Mouse (Mus musculus): ENCODE data around the gene Mipol1.

Gene Mipol1

DNA sequence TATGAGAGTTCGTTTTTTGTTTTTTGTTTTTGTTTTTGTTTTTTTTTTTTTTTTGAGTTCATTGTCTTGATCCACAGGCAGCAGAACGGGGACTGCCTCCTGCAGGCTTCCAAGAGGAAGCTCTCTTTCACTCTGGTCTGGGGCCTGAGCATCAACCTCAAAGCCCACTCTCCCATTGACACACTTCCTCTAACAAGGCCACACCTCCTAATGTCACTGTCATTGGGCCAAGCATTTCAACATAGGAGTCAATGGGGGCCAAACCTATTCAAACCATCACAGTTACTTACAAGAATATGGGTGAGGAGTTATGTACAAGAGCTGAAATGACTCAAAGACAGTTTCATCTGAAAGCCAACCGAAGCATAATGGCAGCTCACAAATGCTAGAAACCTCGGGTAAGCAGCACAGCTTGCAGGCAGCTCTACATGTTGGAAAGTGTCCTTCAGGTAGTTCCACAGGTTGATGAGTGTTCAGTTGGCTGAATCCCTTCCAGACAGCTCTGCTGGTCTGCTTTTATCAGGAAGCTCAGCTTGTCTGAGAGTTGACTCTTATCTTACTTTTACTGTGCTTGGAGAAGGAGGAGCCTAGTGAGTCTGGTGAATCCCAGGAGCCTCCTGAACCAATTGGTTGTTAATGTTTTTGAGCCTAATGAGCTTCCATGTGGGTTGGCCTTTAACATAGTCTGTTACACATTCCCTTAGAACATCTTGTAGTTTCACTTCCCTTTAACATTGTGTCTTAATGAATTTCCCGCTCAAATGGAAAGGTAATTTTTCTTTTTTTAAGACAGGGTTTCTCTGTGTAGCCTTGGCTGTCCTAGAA is 13.7 kb downstream of the Mipol1 start:
- DNase-seq = no peak

DNA sequence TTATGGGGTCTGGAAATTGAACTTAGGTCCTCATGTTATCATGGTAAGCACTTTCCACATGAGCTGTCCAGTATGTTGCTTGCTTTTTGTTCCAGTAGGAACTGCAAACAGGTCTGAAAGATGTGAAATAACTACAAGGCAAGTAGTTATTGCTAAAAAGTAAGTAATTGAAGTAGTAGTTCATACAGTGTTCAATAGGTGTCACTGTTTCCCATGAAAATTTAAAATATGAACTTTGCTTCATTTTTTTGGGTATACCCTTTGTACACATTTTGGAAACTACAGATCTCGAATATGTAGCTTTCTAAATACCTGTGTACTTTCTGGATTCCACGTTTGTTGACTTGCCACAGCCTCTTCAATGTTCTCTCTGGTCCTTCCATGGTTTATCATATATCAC is 28.3 kb downstream of the Mipol1 start:
- DNase-seq = no peak

DNA sequence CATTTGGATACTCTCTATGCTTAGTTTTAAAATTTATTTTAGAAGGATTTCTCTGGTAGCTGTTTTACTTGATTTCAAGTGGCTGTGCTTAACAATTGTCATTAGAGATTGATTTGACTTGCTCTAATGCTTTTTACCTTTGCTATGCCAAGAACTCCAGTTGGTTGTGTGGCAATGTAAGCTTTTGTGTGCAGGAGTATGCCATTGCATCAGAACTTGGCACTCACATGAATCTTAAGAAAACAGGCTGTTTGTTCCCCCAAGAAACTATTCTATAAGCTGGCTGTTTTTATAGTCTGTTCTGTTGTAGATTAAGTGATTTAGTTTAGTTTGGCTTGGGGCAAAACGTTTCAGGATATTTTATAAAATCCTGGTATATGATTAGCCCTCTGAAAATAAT is 45.2 kb downstream of the Mipol1 start:
- DNase-seq = no peak

DNA sequence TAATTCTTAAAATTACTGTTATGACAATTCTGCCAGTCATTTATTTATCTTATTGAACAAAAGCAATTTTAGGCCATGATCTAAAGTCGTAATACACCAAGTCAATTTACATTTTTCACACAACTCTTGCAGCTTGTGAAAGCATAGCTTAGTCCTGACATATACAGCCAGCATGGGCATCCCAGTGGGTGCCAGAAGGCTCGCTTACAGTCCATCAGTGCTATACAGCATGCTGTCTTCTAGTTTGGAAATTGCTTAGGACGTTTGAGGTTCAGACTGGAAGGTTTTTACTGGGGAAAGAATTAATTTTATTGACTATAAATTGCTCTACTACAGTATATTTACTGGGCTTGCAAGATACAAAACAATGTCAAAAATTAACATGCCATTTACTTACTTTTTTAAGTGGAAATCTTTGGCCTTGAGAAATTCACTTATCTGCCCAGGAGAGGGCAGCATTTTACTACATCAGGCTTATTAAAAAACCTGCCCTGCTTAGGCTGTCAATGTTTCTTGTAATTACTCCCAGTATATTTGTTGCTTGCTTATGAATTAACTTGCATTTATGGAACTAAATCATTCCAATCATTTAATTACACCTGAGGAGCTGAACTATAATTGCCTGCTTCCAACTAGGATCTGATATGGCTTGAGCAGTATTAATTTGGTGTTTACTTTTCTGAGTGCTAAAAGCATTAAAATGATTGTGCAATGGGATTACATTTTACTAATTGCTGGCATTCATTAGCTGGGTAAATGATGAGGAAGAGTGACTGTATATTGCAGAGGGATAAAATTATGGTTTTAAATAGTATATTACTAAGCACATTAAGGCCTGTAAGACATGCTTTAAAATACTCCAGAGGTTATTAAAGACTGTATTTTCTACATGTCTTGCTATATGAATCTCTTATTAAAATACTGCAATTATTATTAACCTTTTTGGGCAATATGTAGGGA is 51.2 kb downstream of the Mipol1 start:
- peak; percentile 10 for DNase-seq

DNA sequence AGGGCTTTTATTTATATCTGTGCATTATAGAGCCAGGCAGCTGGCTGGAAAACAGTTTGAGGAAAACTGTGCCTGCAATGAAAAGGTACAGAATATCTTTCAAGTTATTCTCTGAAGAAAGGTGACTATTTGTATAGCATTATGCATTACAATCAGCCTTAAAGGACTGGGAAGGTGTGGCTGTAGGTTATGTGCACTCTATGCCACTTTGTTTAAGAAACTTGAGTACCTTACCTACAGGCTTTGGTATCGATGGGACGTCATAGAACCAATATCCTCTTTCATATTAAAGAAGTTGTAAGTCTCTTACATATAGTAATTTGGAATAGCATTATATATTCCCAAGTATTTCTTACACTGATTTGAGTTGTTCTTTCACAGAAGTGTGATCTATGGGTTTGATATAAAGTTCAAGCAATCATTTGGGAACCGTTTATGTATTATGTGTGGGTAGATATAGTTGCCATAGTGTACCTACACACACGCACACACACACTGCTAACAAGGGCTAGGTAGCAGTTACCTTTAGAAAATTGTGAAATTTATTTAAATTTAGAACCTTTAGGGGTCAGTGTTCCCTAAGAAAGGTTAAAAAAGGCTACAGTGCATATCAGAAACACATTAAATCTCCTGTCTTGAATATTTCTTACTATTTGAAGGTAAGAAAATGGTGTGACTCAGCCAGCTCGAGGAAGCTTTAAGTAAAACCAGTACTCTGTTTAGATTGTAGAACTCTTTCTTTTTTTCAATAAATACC is 55.3 kb downstream of the Mipol1 start:
- no peak for DNase-seq

DNA sequence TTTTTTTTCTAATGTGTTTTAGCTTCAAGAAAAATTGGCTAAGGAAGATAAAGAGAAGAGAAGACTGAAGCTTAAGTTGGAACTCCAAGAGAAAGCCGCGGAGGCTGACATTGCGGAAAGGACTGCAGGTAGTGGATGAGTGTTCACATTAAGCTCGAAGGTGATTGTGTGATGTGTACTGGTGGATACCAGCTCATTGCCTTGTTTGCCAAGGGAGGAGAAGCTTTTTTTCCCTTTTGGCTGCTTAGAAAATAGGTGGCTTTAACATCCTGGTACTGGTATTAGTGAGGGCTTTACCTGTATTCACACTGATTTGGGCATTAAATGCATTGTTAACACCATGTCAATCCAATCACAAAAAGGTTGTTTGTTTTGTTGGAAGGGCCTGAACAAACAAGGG is 77.1 kb downstream of the Mipol1 start:
- DNase-seq = no peak

DNA sequence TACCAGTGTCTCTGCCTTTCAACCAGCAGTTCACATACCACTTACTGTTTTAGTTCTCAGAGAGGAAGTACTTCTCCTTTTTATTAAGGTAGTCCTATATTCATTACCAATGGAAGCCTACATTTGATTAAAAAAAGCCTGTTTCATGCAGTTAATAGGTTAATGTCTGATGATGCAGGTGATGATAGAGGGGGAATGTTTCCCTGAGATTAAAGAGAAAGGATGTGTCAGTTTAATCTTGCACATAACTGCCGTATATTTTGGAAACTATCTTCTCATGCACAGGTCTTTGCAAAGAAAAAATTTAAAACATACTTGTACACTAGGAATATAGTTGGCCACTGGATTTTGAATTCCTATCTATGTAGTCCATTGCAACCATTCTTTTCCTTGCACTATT is 77.5 kb downstream of the Mipol1 start:
- no peak for DNase-seq

DNA sequence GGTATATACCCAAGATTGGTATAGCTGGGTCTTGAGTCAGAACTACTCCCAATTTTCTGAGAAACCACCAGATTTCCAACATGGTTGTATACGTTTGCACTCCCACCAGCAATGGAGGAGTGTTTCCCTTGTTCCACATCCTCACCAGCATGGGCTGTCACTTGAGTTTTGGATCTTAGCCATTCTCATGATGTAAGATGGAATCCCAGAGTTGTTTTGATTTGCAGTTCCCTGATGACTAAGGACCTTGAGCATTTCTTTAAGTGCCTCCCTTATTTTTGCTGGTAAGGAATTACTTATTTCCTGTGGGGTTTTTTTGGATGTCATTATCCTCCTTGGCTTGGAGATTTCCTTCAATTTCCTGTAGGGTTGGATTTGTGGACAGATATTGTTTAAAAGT is 108.8 kb downstream of the Mipol1 start:
- DNase-seq = no peak

DNA sequence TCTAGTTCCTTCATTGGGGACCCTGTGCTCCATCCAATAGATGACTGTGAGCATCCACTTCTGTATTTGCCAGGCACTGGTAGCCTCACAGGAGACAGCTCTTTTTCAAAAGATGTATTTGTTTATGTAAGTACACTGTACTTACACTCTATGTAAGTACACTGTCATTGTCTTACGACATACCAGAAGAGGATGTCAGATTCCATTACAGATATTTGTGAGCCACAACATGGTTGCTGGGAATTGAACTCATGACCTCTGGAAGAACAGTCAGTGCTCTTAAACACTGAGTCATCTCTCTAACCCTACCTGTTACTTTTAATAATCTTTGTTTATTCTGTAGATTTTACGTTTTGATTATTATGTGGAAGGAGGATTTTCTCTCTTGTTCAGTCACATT is 109.9 kb downstream of the Mipol1 start:
- no peak for DNase-seq

DNA sequence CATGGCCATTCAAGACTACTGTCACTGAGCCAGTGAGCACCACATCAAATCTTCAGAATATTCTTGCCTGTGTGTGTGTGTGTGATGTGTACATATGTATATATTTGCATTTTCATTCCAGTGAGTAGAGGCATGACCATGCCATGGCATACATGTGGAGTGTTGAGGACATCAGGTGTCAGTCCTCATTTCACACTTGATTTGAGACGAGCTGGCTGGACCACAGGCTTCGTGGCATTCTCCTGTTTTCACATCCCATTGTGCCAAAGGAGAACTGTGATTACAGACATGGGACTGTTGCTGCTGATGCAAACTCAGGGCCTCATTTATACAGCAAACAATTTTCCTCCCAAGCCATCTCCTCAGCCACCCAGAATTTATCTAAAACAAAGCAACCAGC is 132.5 kb downstream of the Mipol1 start:
- DNase-seq = no peak

DNA sequence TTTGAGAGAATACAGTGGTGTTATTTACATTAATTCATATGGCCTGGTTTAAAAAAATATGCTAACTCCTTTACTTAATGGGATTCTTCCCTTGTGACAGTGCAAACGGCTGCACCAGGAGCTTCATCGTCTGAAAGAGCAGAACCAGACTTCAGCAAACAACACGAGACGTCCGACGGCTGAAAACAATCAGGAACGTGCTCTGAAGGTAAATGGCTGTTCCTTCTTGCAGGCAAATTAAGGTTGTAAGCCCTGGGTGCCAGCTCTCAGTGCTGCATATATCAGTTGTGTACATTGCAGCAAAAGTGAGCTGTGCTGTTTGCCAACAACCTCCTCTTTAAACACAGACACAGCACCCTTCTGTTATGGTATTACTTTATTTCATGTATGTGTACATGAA is 133.8 kb downstream of the Mipol1 start:
- no peak for DNase-seq

DNA sequence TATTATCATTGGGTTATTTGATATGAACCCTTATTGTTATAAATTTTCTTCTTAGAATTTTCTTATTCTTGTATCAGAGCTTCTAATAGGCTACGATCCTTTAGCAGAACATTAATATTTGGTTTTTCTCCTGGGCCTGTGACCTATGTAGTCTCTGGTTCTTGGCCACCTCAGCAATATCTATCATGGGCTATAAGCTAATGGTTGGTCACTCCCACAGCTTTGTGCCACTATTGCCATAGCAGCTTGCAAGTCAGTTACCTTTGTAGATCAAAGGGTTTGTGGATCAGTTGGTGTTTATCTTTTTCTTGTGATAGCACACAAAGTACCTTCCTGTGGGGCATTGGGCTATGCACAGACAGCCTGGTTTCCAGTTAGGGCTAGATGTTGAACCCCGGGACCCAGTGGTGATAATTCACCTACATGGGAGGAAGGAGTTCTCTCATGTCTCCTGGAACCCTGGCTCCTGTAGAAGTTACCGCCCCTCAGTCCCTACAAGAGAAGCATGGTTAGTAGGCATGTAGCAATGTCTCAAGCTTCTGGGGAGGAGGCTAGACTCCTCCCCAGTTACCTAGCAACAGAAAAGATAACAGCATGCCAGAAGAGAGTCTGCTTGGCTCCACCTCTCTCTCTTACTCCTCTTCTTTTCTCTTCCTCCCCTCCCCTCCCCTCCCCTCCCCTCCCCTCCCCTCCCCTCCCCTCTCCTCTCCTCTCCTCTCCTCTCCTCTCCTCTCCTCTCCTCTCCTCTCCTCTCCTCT is 141.7 kb downstream of the Mipol1 start:
- no peak for DNase-seq

DNA sequence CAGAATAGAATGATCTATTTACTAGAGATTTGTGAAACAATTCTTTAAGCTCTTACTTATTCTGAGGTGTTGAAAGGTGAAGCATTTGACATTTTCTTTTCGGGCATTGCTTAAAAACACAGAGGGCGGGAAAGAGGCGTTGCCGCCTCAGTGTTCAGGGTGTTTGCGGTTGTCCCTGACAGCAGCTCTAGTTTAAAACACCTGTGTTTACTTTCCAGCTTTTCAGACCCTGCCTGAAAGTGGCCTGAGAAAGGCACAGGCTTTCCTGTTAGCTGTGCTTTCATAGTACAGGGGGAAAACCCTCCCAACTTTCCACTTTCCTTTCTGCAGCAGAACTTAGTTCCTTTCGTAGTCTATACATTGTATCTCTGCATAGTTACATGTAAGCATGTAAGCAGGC is 152.6 kb downstream of the Mipol1 start:
- no peak for DNase-seq

DNA sequence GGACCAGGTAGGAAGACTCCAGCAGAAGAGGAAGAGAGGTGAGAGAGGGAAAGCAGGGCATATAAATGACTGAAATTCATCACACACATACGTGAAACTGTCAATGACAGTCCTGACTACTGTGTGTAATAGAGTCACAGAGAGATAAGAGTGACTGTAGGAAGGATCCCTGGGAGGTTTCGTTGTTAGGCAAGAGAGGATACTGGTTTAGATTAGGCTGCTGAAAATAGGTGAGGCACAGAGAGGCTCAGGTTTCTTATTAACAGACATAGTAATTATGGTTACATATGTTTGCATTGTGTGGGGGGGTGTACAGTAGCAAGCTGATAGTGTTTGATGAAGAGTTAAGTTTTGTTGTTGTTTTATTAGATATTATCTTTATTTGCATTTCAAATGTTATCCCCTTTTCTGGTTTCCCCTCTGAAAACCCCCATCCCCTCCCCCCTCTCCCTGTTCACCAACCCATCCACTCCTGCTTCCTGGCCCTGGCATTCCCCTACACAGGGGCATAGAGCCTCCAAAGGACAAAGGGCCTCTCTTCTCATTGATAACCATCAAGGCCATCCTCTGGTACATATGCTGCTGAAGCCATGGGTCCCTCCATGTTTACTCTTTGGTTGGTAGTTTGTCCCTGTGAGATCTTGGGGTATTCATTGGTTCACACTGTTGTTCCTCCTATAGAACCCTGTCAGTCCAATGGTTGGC is 157.5 kb downstream of the Mipol1 start:
- no peak for DNase-seq

DNA sequence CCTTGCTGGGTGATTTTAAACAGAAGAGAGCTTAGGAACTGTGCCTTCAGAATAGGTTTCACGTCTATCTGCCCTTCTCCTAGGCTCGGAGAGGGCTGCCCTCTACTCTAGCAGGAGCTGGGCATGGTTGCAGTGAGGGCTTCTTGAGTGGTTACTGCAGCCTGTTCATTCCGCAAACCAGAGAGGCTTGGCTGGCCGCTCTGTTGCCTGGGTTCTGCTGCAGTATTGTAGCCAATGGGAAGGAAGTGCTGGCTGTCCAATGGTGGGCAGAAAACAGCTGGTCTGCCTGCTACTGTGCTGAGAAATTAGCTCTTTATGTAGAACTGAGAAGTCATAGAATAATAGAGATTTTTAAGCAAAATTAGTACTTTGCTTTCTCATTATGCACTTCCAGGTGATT is 169.3 kb downstream of the Mipol1 start:
- DNase-seq = no peak

DNA sequence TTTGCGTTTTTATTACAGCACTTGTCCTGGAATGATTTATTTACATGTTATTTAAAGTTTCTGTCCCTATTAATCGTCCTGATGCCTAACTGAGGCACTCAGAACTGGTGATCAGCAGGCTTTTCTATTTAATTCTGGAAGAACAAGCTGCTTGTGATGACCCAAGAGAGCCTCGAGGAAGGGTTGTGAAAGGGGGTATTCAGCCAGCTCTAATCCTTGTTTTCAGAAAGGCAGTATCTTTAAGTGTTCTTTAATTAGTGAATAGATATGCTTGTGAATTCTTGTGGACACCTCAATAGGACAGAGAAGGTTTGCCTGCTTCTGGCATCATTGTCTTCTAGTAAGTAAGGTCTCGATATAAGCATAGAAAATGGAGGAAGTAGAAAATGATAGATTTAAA is 170.0 kb downstream of the Mipol1 start:
- DNase-seq = no peak

DNA sequence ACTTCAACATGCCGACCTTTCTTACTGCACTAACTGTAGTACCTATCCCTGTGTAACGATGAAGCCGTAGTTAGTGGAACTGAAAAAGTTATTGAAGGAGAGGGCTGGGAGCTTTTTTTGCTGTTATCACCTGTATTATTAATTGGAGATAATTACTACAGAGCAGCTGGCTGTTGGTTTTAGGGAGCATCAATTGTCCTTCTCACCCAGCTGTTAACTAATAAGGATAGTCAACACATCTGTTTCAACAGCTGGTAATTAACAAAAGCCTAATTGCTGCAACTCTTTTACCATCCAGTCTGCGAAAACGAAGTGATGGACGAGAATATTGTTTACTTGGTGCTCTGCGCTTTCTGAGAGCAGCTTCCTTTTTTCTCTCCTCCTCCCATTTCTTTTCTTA is 170.9 kb downstream of the Mipol1 start:
- DNase-seq = no peak

DNA sequence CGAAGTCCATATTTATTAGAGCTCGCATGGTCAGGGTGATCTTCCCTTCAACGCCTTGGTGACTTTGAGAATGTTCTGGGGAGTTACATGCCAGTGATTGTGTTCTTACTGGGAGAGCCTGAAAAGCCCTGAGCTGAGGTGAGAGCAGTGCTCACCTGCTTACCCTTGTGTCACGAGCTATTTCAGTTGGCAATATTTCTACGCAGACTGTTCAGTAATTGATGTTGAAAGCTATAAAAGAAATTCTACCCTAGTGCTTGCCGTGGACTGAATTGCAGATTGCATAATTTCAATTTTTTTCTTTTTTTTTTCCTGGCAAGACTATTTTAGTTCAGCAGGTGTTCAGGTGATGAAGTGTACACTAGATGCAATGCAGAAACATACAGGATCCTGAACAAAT is 172.1 kb downstream of the Mipol1 start:
- no peak for DNase-seq

DNA sequence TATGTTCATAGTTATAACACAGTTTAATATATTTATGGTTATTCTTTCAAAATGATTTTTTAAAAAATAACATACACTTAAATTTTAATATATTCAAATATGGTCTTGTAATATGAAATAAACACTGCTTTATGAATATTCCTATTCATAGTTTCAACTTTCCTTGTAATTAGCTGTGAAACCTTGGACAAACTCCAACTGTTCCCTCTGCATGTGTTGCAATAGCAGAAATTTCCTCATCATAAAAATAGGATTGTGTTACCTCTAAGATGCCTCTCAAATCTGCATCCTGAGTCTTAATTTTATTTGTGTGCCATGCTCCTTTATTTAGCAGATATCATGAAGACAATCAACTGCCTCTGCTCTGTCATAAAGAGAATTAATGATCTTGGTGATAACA is 179.7 kb downstream of the Mipol1 start:
- no peak for DNase-seq

DNA sequence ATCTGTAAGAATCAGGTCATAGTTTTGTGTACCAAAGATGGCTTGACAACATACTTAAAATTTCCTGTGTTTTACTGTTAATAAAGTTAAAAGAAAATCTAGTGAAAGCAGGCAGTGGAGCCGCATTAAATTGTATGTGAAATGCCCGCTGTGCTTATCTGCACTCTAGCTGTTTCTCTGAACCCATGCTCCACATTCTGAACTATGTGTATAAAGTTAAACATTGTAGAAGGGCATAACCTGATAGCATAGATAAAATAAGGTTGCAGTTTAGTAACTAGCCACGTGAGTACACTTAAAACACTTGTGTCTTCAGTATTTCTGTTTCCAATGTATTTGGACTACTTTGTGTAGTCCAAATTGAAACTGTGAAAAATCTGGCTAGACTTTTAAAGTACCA is 183.6 kb downstream of the Mipol1 start:
- DNase-seq = no peak

DNA sequence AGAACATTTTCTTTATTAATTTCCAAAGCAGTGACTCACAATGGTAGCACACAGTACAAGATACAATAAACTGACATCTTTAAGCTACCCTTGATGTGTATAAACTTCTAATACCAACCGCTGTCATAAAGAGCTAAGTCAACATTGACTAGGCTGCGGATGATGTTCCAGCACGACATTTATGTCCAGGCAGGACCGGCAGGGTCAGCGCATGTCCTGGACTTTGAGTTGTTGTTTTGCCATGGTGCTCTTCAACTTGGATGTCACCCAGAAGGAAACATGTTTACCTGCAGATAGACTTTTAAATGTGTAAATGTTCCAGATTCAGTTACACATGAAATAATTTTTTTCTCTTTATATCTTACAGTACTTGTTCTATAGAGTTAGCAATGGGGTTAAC is 194.7 kb downstream of the Mipol1 start:
- DNase-seq = no peak

DNA sequence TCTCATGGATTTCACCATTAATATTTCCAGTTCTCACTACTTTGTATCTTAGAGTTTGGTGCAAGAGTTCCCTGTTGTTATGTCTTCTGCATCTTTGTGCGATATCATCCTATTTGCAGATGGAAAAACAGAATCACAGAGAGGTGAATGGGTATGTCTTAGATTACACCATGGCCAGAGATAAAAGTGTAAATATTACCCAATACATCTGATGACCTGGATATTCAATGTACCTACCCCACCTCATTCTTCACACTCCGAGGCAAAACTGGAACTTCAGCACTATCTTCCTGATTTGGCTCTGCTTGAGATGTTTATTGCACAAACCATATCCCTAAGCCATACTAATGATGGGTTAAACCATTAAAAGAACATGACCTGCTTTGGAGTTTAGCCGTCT is 198.0 kb downstream of the Mipol1 start:
- DNase-seq = no peak
